Mouse (Mus musculus) erythroid progenitor cell, adult 5-6 weeks (primary cell): ENCODE results near the gene Ext2. TPM values are rescaled to one million over a fixed set of nuclear protein-coding genes. Genes with fewer than 3 reads are reported as not detected.

Source experiments
- ATAC-seq: replicated peaks from 2 replicates; pipeline ENCODE4 v1.8.0; 2016; ENCODE audit warnings: moderate number of reproducible peaks, mild to moderate bottlenecking, moderate TSS enrichment, inconsistent platforms; ENCODE audit not compliant: poor library complexity, low FRiP score, severe bottlenecking
- total RNA-seq, 2 experiments: library from RNA; stranded (forward) in 1 of 2; stranded (reverse) in 1 of 2; fragments of 150-400 nt in 1 of 2; fragments of 186-747, 209-891 nt in 1 of 2; gene quantifications; 2 replicates each; pipeline versions ENCODE4 v1.2.3 to v1.2.4; 2015 to 2017; ENCODE audit warnings: low replicate concordance in 2 of 2

Ext2 gene
- total RNA-seq, 2 experiments from 2014 or later, result 7.0 to 10.1 TPM

DNA sequence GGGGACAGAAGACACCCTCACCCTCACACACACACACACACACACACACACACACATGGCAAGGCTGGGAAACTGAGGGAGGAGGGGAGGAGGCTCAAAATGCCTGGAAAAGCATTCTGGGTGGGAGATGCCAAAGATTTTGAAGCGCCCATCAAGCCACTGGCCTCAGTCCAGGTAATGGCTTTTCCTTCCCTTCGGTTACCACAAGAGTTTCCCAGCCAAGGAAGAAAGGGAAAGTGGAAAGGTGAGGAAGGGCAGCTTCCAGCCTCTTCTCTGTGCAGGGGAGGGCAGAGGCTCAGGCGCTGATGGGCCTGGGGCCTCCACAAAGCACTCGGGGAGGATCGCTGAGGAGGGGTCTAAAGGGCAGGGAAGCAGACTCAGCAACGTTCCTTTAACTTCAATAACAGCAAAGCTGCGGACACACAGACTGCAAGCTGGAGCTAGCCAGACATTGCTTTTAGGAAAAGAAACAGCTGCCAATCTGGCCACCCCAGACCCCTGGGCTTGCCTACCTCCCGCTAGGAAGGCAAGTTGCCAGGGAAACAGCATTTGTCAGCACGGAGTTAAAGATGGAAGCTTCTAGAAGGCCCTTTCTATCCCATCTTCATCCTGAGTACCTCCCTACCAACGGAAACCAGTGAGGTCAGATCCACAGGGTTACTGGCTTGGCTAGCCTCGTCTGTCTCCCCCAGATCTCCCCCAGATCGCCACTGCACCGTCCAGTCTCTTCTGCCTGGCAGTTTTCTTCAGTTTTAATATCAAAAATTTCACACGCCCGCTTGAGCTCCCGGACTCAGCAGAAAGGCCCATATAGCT lies 43.1 kb downstream of the Ext2 start:
- no peak for ATAC-seq

GRCm38 (mm10) chr2:93778616-93779015 lies 43.8 kb downstream of the Ext2 start:
- ATAC-seq, result no peak

DNA sequence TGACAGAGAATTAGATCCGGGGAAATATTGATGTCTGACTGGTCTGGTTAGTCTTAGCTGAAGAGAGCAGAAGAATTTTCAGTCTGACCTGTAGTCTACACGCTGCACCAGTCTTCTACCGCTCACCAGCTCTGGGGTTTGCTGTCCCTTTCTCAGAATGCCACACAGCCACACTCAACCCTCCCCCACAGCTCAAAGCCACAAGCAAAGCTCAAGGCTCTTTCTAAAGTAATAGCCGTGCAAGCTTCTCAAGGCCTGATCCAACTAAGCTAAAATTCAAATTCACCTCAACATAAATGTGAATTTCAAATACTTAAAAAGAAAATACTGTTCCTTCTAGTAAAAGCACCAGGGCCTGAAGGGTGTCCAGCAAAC lies 45.3 kb downstream of the Ext2 start:
- no peak for ATAC-seq

DNA sequence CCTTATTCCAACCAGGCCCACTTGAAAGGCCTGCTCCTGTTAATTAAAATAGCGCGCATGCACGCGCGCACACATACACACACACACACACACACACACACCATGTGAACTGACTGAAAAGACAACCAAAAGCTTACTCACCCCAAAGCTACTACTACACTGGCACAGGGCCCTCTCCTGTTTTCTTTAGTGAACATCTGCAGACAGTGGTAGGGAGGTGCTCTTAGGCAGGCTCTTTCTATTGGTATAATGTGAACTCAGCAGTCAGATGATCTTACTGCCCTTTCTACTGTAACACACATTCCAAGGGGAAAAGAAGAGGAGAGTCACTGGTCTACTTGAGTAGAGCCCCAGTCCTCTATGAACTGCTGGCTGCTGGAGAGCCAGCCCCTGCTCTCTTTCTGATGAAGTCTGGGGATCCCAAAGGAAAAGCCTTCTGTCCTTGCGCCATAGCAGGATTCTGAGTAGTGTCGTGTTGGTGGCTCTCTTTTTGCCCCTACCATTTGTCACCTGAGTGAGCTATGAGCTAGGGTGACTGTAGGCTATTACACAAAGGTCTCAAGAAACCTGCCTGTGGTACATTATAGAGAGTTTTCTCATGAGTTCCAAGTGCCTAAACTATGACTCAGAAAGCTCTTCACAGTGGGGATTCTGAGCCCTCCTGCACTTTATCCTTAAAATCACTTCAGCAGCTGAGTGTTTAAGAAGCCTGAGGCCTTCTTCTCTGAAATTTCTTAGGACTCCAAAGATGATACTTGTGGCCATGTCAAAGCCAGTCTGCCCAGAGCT lies 45.9 kb downstream of the Ext2 start:
- no peak for ATAC-seq

DNA sequence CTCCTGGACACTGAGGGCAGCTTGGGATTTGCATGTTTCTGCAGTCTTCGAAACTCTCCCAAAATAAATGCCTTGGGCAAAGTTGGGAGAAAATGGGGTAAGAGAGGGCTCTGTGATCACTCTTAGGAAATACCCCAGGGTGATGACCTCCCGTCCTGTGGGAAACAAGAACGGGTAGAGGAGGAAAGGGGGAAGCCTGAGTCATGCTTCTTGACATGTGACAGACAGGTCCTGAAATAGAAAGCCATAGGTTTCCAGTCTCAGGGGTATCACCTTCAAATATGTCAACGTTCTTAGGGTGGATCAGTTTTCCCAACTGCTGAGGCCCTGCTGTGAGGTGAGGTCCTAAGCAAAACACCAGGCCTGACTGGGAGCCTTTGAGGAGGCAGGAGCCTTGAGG lies 46.9 kb downstream of the Ext2 start:
- ATAC-seq, result no peak

GRCm38 (mm10) chr2:93774946-93775345 lies 47.4 kb downstream of the Ext2 start:
- ATAC-seq, result no peak

GRCm38 (mm10) chr2:93772765-93773085 lies 49.6 kb downstream of the Ext2 start:
- no peak for ATAC-seq

DNA sequence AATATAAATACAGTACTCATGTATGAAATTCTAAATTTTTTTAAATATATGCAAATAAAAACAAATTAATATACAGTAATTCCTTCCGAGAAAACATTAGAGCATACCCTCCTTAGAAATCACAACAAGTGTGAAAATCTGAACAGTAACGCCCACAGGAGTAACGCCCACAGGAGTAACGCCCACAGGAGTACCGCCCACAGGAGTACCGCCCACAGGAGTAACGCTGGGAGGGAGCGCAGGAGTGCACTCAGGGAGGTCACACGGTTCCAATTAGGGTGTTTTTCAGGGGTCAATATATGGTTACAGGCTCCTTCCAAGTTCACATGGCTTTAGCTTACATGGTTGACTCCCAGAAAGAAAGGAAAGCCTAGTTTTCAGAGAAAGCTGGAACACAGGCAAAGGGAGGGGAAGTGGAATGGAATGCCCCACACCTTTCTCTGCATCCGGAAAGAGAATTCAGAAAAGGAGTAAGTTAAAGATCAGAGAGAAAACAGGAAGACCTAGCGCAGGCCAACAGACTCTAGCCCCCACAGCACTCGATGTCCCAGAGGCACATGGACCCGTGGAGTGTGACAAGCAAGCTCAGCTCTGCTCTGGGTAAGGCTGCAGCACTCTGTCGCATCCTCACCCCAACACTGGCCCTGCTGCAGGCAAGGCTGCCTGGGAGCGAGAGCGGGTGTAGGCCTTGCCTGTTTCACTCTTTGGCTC lies 50.2 kb downstream of the Ext2 start:
- no peak for ATAC-seq

- ATAC-seq, result no peak
These were observed 51.5 kb downstream of the Ext2 start for GRCm38 (mm10) chr2:93770895-93771294.

GRCm38 (mm10) chr2:93769875-93770274 lies 52.5 kb downstream of the Ext2 start:
- ATAC-seq, result no peak

DNA sequence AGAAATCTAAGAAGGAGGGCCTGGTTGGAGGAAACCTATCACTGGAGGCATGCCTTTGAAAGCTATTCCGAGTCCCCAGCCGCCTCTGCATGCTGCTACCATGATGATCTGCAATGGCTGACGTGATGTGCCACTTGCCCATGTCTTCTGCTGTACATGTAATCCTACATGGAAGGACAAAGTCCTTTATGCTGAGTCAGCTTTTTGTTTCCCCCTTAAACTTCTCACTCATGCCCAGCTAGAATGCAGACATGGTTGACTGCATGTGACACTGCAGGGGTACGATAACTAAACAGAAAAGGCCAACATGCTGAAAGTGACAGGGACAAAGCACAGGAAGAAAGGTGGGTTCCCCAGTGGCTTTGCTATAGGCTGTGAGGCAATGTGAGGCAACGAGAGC lies 56.6 kb downstream of the Ext2 start:
- ATAC-seq, result no peak

DNA sequence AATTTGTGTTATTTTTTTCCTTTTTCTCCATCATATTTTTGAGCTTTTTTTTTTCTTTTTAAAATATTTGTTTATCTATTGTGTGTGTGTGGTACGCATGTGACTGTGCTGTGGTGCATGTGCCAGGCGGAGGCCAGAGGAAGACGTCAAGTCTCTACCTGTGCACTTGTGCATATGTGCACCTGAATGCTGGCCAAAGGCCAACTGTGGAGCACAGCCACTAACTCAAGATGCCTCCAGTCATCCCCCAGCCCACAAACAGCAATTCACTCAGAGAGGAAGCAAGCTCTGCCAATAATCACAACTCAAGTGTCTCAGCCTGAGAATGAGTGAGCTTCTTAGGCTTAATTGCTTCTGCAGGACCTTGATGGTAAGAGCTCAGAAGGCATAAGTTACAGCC lies 58.2 kb downstream of the Ext2 start:
- ATAC-seq, result no peak

GRCm38 (mm10) chr2:93760389-93760788 lies 62.0 kb downstream of the Ext2 start:
- no peak for ATAC-seq

DNA sequence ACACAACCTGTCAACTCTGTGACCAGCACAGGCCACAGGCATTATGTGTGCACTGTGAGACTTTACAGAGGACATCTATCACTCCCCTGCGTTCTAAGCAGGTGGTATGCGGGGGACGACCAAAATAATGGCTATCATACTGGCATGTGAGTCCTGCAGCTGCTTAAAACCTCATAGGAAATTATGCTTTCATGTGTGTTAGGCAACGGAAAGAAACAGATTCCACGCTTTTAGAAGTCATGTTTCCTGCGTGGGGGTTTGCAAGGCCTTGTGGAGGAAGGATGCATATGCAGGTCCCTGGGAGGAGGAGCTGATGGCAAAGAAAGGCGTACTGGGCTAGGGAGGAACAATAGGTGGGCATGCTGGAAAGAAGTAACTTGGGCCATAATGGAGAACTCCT lies 63.2 kb downstream of the Ext2 start:
- ATAC-seq, result no peak

GRCm38 (mm10) chr2:93758298-93758697 lies 64.1 kb downstream of the Ext2 start:
- no peak for ATAC-seq

GRCm38 (mm10) chr2:93754366-93754765 lies 68.0 kb downstream of the Ext2 start:
- ATAC-seq, result no peak

DNA sequence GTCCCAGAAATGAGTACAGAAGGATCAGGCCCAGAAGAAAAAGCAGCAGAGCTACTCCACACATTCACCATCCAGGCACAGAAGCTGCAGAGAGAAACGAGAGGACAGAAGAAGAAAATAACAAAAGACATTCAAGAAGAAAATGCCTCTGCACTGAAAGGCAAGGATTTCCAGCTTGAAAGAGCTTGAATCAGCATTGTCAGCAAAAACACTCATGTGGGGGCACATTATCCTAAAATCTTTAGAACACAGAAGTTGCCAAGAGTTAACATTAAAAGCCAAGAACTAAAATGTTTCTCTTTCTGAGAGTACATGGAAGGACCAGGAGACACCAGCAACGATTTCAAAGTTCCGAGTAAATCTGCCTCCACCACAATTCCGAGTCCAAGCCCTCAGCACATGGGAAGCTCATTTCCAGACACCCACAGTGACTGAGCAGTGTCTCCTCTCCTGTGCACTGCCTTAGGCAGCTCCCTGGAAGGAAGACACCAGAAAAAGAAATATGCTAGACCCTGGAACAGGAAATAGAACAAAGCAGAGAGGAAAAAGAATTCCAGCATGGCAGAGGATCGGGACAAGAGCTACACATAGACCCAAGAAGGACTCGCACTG lies 69.1 kb downstream of the Ext2 start:
- no peak for ATAC-seq

GRCm38 (mm10) chr2:93749709-93750108 lies 72.7 kb downstream of the Ext2 start:
- no peak for ATAC-seq

GRCm38 (mm10) chr2:93747538-93748126 lies 74.7 kb downstream of the Ext2 start:
- ATAC-seq, result no peak

GRCm38 (mm10) chr2:93746620-93747019 lies 75.7 kb downstream of the Ext2 start:
- ATAC-seq, result no peak
